Mouse (Mus musculus): ENCODE data around the gene Nat8l. TPM values are rescaled to one million over a fixed set of nuclear protein-coding genes. Genes with fewer than 3 reads are reported as not detected.

Gene Nat8l
- polyA plus RNA-seq, 2 experiments from 2014 or later, result not detected

- ATAC-seq, result no peak
Observed at GRCm38 (mm10) chr5:34004618-34005017, 8.8 kb downstream of the Nat8l start.

GRCm38 (mm10) chr5:34006832-34007231, 11.0 kb downstream of the Nat8l start:
- ATAC-seq, result no peak

DNA sequence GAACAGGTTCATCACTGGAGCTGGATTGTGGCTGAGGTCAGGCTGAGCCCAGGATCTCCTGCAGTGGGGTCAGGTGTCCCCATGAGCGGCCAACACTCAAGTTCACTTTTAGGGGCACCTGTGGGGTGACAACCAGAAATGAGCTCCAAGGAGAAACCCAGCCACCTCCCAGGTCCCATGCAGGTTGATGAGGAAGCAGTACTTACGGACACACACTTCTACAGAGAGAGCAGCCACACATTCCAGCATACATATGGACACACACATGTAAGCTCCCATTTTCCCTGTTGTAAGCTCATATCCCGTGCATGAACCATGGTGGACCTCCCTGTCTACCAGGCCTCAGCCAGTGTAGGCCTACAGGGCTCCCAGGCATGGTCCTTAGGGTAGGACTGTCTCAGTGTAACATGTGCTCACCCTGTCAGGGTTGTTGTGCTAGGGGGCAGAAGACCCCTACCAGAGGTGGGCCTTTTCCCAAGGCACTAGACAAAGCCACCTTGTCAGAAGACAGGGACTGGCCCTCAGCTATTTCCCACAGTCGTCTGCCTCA, 11.7 kb downstream of the Nat8l start:
- ATAC-seq, result no peak

GRCm38 (mm10) chr5:34014652-34015051, 18.9 kb downstream of the Nat8l start:
- ATAC-seq, result no peak

DNA sequence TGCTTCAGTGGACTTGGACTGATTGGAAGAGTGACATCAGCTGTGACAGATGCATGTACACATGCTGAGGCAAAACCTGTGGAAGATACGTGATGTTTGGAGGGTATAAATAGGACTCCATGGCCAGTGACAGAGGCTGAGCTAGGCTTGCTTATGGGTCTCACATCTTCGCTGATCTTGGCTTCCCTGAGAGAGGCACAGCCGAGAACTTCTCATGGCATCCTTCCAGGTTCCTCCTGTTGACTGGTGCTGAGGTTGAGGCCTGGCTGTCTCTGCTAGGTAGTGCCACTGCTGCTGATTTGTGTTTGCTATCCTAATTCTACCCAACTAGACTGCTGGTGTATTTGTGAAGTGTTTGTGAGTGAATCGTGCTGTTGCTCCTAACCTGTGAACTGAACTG, 23.2 kb downstream of the Nat8l start:
- ATAC-seq, result no peak

- ATAC-seq, result no peak
Observed at GRCm38 (mm10) chr5:34030101-34030500, 34.3 kb downstream of the Nat8l start.

DNA sequence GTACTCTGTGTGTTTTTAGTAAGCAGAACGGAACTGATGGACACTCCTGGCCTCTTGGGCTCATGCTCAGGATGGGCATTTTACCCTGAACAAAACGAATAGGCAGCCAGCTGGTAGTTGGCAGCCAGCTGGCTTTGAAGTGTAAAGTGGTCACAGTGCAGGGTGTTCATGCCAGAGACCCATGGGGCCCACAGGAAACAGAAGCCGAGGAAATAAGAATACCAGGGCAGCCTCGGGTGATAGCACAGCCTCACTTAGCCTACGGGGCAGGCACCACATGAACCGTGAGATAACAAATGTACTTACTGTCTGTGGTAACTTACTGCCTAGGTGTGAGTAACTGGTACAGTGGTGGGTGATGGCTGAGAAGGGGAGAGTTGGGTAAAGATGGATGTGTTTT, 35.2 kb downstream of the Nat8l start:
- no peak for ATAC-seq

DNA sequence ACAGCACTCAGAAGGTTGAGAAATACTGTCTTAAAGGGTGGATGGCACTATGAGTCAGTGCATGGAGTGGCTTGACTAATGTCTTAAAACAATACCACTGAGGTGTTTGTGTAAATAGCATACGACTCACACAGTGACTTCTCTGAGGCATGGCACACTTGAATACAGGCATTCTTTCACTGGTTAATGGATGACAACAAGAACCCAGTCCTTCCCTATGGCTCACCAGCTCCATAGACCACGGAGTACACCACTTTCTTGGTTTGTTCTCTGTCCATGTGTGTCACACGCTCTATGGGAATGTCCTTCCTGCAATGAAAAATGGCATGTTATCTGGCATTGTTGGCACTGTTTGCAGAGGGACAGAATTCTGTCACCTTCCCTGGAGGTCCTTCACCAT, 36.7 kb downstream of the Nat8l start:
- ATAC-seq, result no peak

Other genes starting within 250 kb of the Nat8l start
- 10 to 100 TPM; 18.0 to 22.2 TPM for gene Letm1, start 213.2 kb upstream of the Nat8l start, polyA plus RNA-seq (2017; shearing (Covaris generic))
- gene Nsd2, start 175.3 kb upstream of the Nat8l start, polyA plus RNA-seq (2017; shearing (Covaris generic)), result 10 to 100 TPM; 17.2 to 17.8 TPM
- gene Nelfa, start 59.6 kb upstream of the Nat8l start, polyA plus RNA-seq (2017; shearing (Covaris generic)), result 10 to 100 TPM; 34.5 to 42.9 TPM
- not detected for gene Gm1673, start 12.6 kb upstream of the Nat8l start, polyA plus RNA-seq (2017; shearing (Covaris generic))
- under 1 TPM; 0.28 to 0.94 TPM for gene Poln, start 173.5 kb downstream of the Nat8l start, polyA plus RNA-seq (2017; shearing (Covaris generic))
- 10 to 100 TPM; 76.9 to 90.0 TPM for gene Haus3, start 173.5 kb downstream of the Nat8l start, polyA plus RNA-seq (2017; shearing (Covaris generic))
- gene Mxd4, start 191.7 kb downstream of the Nat8l start, polyA plus RNA-seq (2017; shearing (Covaris generic)), result 100 to 1,000 TPM; 112 to 135 TPM

Measured in activated CD4-positive, CD25-positive, alpha-beta regulatory T cell, adult 4 months (primary cell).